Mouse (Mus musculus): ENCODE data around the gene Tspan9. TPM values are rescaled to one million over a fixed set of nuclear protein-coding genes. Genes with fewer than 3 reads are reported as not detected.

Tspan9 gene
- polyA plus RNA-seq, 1 experiment from 2014 or later = 25.8 TPM

DNA sequence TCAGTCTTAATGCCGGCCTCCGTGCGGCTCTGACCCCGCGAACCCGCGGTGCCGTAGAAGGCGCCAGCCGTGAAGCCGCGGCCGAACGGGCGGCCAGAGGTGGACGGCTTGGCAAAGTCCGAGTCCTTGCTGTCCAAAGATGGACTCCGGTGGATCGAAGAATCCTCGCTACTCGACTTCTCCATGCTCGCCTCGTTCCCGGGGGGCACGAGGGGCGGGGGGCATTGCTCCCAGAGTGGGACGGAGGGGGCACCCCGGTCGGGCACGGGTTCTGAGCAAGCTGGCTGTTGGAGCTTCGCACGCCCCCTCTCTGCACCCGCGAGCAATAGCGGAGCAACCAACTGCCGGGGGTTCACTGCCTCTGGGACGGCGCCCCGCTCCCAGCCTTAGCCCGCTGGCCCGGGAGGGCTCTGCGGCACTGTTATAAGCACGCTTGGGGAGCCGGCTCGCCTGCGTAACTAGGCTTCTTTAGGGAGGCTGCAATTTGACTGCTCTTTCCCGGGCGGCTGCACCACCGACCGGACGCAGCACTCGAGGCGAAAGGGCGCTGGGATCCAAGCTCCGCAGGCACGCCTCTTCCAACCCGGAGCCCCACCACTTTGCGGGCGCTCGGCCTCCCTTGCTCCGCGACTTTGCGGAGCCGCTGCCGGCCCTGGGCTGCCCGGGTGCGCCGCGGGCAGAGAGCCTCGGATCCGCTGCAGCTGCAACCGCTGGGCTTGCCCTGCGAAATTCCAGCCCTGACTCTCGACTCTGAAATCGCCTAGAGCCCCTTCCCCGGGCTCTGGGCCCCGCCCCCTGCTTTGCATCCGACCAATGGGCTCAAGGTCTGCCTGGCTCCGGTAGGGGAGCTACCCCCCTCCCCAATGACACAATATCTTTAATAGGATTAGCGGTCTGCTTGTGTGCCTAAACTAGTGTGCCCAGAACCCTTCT lies 108.8 kb downstream of the Tspan9 start:
- 1% methylated on average over 80 of the region's 80 CpGs for WGBS (ENCODE audit: insufficient replicate concordance)
- H3K4me3 ChIP-seq (ENCODE audit: low read depth, low read length) = peak overlapping the region; percentile 54
- H3K36me3 ChIP-seq (ENCODE audit: control insufficient read depth, insufficient read depth) = no peaks in the 10 kb centered on the region
- H3K4me2 ChIP-seq (ENCODE audit: low read depth, low read length) = peak overlapping the region; percentile 65
- peak; percentile 51 for ATAC-seq (ENCODE audit: low read depth)
- H3K9me3 ChIP-seq (replicated peaks; ENCODE audit: control insufficient read depth, low read length) = no peaks in the 10 kb centered on the region
- H3K9ac ChIP-seq (ENCODE audit: low read depth, low read length) = peak overlapping the region; percentile 7; the same call in 1 of the 2 replicates
- peaks cover 31% of the 10 kb centered on the region for H3K27me3 ChIP-seq (ENCODE audit: control insufficient read depth, insufficient read depth, low read depth, low read length)
- H3K4me1 ChIP-seq (ENCODE audit: control insufficient read depth, low read depth, low read length) = no peaks in the 10 kb centered on the region; the same call in 1 of the 2 replicates
- no peak overlapping the region for H3K27ac ChIP-seq (ENCODE audit: low read length)

DNA sequence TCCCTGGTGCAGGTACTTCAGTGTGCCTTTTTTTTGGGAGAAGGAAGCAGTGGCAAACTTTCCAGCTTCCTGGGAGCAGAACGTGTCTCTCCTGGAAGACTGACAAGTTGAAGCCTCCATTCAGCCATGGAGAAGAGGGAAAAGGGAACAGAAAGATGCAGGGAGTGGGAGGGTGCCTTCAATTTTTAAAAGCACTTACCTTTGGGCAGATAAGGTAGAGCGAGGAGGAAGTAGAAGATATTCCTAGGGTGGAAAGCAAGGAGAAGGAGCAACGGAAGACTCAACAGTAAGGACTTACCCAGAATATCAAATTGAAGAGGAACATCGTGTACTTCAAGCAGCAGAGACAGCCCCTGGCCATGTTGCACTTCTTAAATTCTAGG lies 109.5 kb downstream of the Tspan9 start:
- H3K9me3 ChIP-seq (replicated peaks; ENCODE audit: control insufficient read depth, low read length) = no peaks in the 10 kb centered on the region
- H3K27ac ChIP-seq (ENCODE audit: low read length) = no peak overlapping the region
- H3K9ac ChIP-seq (ENCODE audit: low read depth, low read length) = no peak overlapping the region
- no peak for ATAC-seq (ENCODE audit: low read depth)
- H3K36me3 ChIP-seq (ENCODE audit: control insufficient read depth, insufficient read depth) = no peaks in the 10 kb centered on the region
- peaks cover 31% of the 10 kb centered on the region for H3K27me3 ChIP-seq (ENCODE audit: control insufficient read depth, insufficient read depth, low read depth, low read length)
- H3K4me1 ChIP-seq (ENCODE audit: control insufficient read depth, low read depth, low read length) = no peaks in the 10 kb centered on the region; the same call in 1 of the 2 replicates
- H3K4me3 ChIP-seq (ENCODE audit: low read depth, low read length) = no peak overlapping the region; the same call in 1 of the 2 replicates
- H3K4me2 ChIP-seq (ENCODE audit: low read depth, low read length) = peak overlapping the region; percentile 65; the same call in 1 of the 2 replicates
- WGBS (ENCODE audit: insufficient replicate concordance) = 14% methylated on average over 4 of the region's 4 CpGs

DNA sequence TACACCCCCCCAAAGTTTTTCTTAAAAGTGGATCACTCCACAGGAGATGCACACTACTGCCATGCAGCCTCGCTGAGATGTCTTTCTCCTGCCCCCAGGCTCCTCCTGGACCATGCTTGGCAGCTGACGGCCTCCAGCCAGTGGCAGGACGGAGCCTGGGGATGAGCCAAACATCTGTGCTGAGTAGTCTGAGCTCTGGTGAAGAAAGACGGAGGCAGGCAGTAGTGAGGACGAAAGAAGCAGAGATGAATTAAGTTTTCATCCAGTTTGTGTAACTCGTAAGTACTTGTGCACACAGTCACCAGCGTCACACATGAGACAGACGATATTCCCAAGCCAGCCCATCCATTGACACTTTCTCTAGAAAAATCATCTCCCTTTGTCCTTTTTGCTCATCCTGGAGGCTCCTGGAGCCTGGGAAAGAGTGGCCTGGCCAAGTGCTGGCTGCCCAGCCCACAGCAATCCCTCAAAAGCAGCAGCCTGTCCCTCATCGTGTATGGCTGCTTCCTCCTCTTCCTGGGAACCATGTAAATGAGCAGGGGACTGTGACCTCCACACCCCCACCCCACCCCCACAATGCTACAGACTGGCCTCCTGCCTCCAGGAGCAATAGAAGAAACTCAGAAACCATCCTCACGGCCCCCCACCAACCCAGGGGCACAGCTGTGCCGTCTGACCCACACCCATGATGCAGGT lies 110.1 kb downstream of the Tspan9 start:
- H3K4me1 ChIP-seq (ENCODE audit: control insufficient read depth, low read depth, low read length) = no peaks in the 10 kb centered on the region; the same call in 1 of the 2 replicates
- H3K9ac ChIP-seq (ENCODE audit: low read depth, low read length) = no peak overlapping the region
- no peak overlapping the region for H3K4me3 ChIP-seq (ENCODE audit: low read depth, low read length)
- no peaks in the 10 kb centered on the region for H3K9me3 ChIP-seq (replicated peaks; ENCODE audit: control insufficient read depth, low read length)
- no peak for ATAC-seq (ENCODE audit: low read depth)
- H3K27ac ChIP-seq (ENCODE audit: low read length) = no peak overlapping the region
- H3K36me3 ChIP-seq (ENCODE audit: control insufficient read depth, insufficient read depth) = no peaks in the 10 kb centered on the region
- H3K27me3 ChIP-seq (ENCODE audit: control insufficient read depth, insufficient read depth, low read depth, low read length) = peaks cover 31% of the 10 kb centered on the region
- no peak overlapping the region for H3K4me2 ChIP-seq (ENCODE audit: low read depth, low read length)
- WGBS (ENCODE audit: insufficient replicate concordance) = 43% methylated on average over 11 of the region's 11 CpGs

DNA sequence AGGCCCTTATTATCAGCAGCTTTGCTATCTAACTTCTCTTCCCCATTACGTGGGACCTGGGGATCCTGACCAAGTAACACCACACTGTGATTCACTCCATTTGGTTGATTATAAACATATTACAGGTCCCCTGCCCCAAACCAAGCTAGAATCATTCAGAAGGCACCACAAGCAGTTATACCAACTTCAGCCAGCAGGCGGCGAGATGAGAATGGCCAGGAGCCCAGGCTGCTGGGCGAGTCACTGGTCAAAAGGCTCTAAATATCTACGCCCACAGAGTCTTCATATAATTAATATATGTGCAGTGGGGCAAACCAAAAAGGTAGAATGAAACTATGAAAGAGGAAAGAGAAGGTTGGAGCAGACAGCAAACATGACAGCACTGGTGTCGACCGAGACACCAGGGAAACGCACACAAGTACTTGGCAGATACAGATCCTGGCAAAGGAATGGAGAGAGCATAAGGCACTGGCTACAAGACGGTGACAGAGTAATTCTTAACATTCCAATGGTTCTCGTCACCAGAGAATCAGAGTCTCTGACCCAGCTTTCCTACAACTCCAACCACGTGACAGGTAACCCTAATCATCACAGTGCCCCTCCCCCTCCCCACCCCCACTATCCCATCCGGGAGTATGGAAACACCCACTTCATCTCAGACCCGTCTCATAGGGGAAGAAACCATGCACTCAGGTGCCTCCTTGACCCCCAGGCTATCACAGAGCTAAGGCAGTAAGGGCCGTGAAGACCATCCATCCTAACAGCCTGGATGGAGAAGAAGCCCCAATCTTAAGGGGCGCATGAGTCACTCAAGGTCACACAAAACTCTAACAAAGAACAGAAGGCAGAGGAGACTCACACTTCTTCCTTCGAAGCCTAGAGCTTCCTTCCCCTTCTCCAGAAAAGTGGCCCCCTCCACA lies 110.9 kb downstream of the Tspan9 start:
- no peak for ATAC-seq (ENCODE audit: low read depth)
- Histone ChIP-seq H3K9ac (ENCODE audit: low read depth, low read length) (no peak overlapping the region), H3K9me3 (replicated peaks; ENCODE audit: control insufficient read depth, low read length) (no peaks in the 10 kb centered on the region), H3K4me1 (ENCODE audit: control insufficient read depth, low read depth, low read length) (no peaks in the 10 kb centered on the region; the same call in 1 of the 2 replicates), H3K27ac (ENCODE audit: low read length) (no peak overlapping the region), H3K27me3 (ENCODE audit: control insufficient read depth, insufficient read depth, low read depth, low read length) (peaks cover 31% of the 10 kb centered on the region), H3K4me2 (ENCODE audit: low read depth, low read length) (no peak overlapping the region), H3K36me3 (ENCODE audit: control insufficient read depth, insufficient read depth) (no peaks in the 10 kb centered on the region), H3K4me3 (ENCODE audit: low read depth, low read length) (no peak overlapping the region)
- 28% methylated on average over 16 of the region's 16 CpGs for WGBS (ENCODE audit: insufficient replicate concordance)

DNA sequence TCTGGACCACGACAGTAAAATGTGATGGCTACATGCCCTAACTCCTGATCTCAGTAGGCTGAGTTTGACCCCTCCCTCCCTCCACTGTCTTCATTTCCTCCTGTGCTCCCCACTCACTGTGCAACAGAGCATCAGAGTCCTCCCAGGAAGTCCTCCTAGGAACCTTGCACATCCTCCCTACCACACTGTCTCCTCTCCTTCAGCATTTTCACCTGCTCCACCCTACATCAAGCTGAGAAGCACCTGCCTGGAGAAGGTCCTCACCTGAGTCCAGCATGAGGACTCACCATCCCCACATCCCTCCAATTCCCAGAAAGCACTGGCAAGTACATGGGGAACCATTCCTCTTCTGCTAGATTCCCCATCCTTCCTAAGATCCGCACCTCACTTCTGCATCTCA lies 111.8 kb downstream of the Tspan9 start:
- H3K4me2 ChIP-seq (ENCODE audit: low read depth, low read length) = no peak overlapping the region
- H3K27ac ChIP-seq (ENCODE audit: low read length) = no peak overlapping the region
- ATAC-seq (ENCODE audit: low read depth) = no peak
- H3K9me3 ChIP-seq (replicated peaks; ENCODE audit: control insufficient read depth, low read length) = no peaks in the 10 kb centered on the region
- no peaks in the 10 kb centered on the region; the same call in 1 of the 2 replicates for H3K4me1 ChIP-seq (ENCODE audit: control insufficient read depth, low read depth, low read length)
- WGBS (ENCODE audit: insufficient replicate concordance) = 37% methylated on average over 2 of the region's 2 CpGs
- H3K9ac ChIP-seq (ENCODE audit: low read depth, low read length) = no peak overlapping the region
- peaks cover 31% of the 10 kb centered on the region for H3K27me3 ChIP-seq (ENCODE audit: control insufficient read depth, insufficient read depth, low read depth, low read length)
- no peaks in the 10 kb centered on the region for H3K36me3 ChIP-seq (ENCODE audit: control insufficient read depth, insufficient read depth)
- H3K4me3 ChIP-seq (ENCODE audit: low read depth, low read length) = no peak overlapping the region

DNA sequence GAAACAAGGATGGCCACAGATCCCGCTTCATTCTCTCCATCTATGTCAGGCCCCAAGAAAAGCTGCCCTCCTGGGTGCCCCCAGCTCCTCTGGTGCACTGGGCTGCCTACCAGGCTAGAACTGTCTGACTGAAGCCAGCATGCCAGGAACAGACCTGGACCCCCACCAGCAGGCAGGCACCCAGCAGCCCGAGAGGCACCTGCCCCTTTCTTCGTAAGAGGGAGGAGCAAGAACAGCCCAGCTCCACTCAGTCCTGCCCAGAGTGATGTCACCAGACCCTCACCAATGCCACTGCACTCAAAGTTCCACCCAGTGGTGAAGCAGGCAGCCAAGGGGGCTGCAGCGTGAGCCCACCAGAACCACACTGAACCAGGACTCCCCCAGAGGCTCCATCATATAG lies 112.3 kb downstream of the Tspan9 start:
- no peak for ATAC-seq (ENCODE audit: low read depth)
- H3K4me1 ChIP-seq (ENCODE audit: control insufficient read depth, low read depth, low read length) = no peaks in the 10 kb centered on the region; the same call in 1 of the 2 replicates
- H3K27ac ChIP-seq (ENCODE audit: low read length) = no peak overlapping the region
- no peak overlapping the region for H3K4me3 ChIP-seq (ENCODE audit: low read depth, low read length)
- no peaks in the 10 kb centered on the region for H3K9me3 ChIP-seq (replicated peaks; ENCODE audit: control insufficient read depth, low read length)
- H3K27me3 ChIP-seq (ENCODE audit: control insufficient read depth, insufficient read depth, low read depth, low read length) = peaks cover 29% of the 10 kb centered on the region
- no peak overlapping the region for H3K4me2 ChIP-seq (ENCODE audit: low read depth, low read length)
- H3K36me3 ChIP-seq (ENCODE audit: control insufficient read depth, insufficient read depth) = no peaks in the 10 kb centered on the region
- no peak overlapping the region for H3K9ac ChIP-seq (ENCODE audit: low read depth, low read length)
- 61% methylated on average over 4 of the region's 4 CpGs for WGBS (ENCODE audit: insufficient replicate concordance)

DNA sequence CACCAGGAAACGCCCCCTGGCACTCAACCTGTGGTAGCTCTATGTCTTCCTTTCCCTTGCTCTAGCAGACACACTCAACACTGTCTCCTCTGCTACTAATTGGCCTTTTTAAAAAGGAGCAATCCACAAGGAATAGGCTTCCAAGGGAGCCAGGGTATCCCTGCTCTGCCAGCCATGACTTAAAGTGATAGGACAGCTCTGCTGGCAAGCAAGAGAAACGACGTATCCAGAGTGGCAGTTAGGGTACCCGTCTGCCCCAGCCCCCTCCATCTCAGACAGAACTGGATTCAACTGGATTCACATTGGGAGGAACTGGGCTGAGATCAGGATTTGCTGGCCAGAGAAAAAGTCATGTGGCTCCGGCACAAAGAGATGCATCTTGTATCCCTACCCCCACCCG lies 112.9 kb downstream of the Tspan9 start:
- Histone ChIP-seq H3K4me1 (ENCODE audit: control insufficient read depth, low read depth, low read length) (no peaks in the 10 kb centered on the region; the same call in 1 of the 2 replicates), H3K27me3 (ENCODE audit: control insufficient read depth, insufficient read depth, low read depth, low read length) (peaks cover 24% of the 10 kb centered on the region), H3K36me3 (ENCODE audit: control insufficient read depth, insufficient read depth) (no peaks in the 10 kb centered on the region), H3K4me3 (ENCODE audit: low read depth, low read length) (no peak overlapping the region), H3K9me3 (replicated peaks; ENCODE audit: control insufficient read depth, low read length) (no peaks in the 10 kb centered on the region), H3K27ac (ENCODE audit: low read length) (no peak overlapping the region), H3K9ac (ENCODE audit: low read depth, low read length) (no peak overlapping the region), H3K4me2 (ENCODE audit: low read depth, low read length) (no peak overlapping the region)
- WGBS (ENCODE audit: insufficient replicate concordance) = 66% methylated on average over 6 of the region's 6 CpGs
- no peak for ATAC-seq (ENCODE audit: low read depth)

DNA sequence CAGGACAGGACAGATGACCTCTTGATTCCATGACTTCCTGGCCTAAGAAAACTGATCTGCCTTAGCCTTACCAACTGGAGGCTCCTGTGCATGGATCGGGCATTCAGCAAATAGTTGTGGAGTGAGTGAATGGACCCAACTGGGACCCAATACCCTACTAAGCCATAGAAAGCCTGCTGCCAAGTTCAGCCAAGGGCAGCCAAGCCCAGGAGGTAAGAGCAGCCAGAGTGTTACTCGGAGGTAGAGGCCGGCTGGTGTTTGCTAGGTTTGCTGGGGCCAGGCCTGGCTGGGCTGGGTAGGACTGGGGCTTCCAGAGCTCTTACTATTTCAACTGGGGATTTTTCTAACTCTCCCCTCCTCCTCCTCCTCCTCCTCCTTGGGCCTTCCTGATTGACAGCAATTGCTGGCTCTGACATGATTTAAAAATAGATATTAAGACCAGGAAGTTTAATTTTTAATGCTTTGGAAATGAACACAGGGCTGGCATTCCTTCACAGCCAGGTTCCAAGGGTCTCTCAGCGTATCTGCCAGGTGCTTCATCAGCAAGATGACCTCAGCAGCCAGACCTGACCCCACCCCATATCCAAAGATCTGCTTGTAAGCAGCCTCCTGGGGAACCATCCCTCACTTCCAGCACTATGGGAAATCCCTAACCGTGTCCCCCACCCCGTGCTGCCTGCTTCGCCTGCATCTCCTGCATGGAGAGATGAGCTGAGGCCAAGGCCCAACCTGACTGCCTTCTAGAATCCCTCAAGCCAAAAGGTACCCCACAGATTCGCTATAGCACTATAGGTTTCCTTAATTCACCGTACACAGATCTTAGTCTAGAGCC lies 113.7 kb downstream of the Tspan9 start:
- Histone ChIP-seq H3K27ac (ENCODE audit: low read length) (no peak overlapping the region), H3K4me3 (ENCODE audit: low read depth, low read length) (no peak overlapping the region), H3K9ac (ENCODE audit: low read depth, low read length) (no peak overlapping the region), H3K4me2 (ENCODE audit: low read depth, low read length) (no peak overlapping the region), H3K27me3 (ENCODE audit: control insufficient read depth, insufficient read depth, low read depth, low read length) (peaks cover 18% of the 10 kb centered on the region), H3K36me3 (ENCODE audit: control insufficient read depth, insufficient read depth) (no peaks in the 10 kb centered on the region), H3K4me1 (ENCODE audit: control insufficient read depth, low read depth, low read length) (no peaks in the 10 kb centered on the region; the same call in 1 of the 2 replicates), H3K9me3 (replicated peaks; ENCODE audit: control insufficient read depth, low read length) (no peaks in the 10 kb centered on the region)
- ATAC-seq (ENCODE audit: low read depth) = no peak
- 70% methylated on average over 9 of the region's 9 CpGs for WGBS (ENCODE audit: insufficient replicate concordance)

Measured in liver, embryonic 16.5 days (tissue).